Mouse (Mus musculus) ES-Bruce4 (cell line): Measurements from ENCODE around the gene Mtg1. TPM values are rescaled to one million over a fixed set of nuclear protein-coding genes. Genes with fewer than 3 reads are reported as not detected.

Source experiments
- H3K27ac ChIP-seq: 2 replicates; pipeline ENCODE4 v1.5.1; 2012; ENCODE audit warnings: low read length, inconsistent platforms; ENCODE audit not compliant: insufficient read depth
- H3K27me3 ChIP-seq: 2 replicates; pipeline ENCODE4 v1.6.1; 2012; ENCODE audit warnings: mild to moderate bottlenecking, low read length, inconsistent platforms; ENCODE audit not compliant: control insufficient read depth, poor library complexity, insufficient read depth, severe bottlenecking
- H3K36me3 ChIP-seq: 2 replicates; pipeline ENCODE4 v1.6.1; 2012; ENCODE audit warnings: inconsistent platforms, mild to moderate bottlenecking, low read length, moderate library complexity; ENCODE audit not compliant: control insufficient read depth, poor library complexity, insufficient read depth, severe bottlenecking
- H3K4me1 ChIP-seq: one replicate; pipeline ENCODE4 v1.8.1; 2011; ENCODE audit warnings: low read length; ENCODE audit not compliant: control insufficient read depth, insufficient read depth
- H3K4me3 ChIP-seq: 2 replicates; pipeline ENCODE4 v1.5.1; 2011; ENCODE audit warnings: low read depth, mild to moderate bottlenecking, low read length
- H3K9ac ChIP-seq: 2 replicates; pipeline ENCODE4 v1.6.1; 2012; ENCODE audit warnings: low read depth, mild to moderate bottlenecking, inconsistent platforms; ENCODE audit not compliant: poor library complexity, severe bottlenecking
- H3K9me3 ChIP-seq: replicated peaks from 2 replicates; pipeline ENCODE4 v1.6.1; 2012; ENCODE audit warnings: mild to moderate bottlenecking, low read length, inconsistent platforms; ENCODE audit not compliant: control insufficient read depth, poor library complexity, insufficient read depth, severe bottlenecking
- CTCF ChIP-seq: IDR thresholded peaks from one replicate; pipeline ENCODE4 v1.8.1; 2011; ENCODE audit warnings: low read depth, low read length
- EP300 ChIP-seq: IDR thresholded peaks from 2 replicates; pipeline ENCODE4 v1.6.1; 2011; ENCODE audit warnings: low read depth, low read length; ENCODE audit not compliant: insufficient read depth
- POLR2A ChIP-seq: IDR thresholded peaks from one replicate; pipeline ENCODE4 v1.8.1; 2011; ENCODE audit warnings: low read length; ENCODE audit not compliant: insufficient read depth
- polyA plus RNA-seq: library from polyadenylated mRNA; stranded (reverse); fragments of >200 nt; gene quantifications from 2 replicates; pipeline ENCODE4 v1.2.4, GENCODE M21; 2011; ENCODE audit warnings: low read depth; ENCODE audit not compliant: missing spikeins, insufficient read depth, insufficient read length

Gene Mtg1
- polyA plus RNA-seq, 1 experiment = 44.0 TPM

DNA sequence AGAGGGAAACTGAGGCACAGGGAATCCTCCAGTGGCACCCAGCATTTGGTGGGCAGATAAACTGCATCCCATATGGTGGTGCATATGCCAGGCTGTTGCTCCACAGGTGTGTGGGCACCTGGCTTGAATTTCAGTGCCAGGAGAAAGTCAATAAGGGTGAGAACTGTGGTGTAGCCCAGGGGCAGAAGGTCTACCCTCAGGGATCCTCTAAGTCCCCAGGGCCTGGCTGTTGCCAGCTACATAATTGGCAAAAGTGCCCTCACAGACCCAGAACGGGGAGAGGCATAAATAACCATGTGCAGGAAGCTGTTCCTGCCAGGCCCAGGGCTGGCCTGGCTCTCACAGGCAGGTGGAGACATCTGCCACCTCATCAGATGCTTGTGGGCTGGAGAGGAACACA lies 35.6 kb downstream of the Mtg1 start, which contains the start of gene Olfr523:
Gene Olfr523, plus strand, starts transcription at position 282 of the 400 bp plus-strand sequence.
- Histone ChIP-seq H3K4me1 (no peaks in the 10 kb centered on the region), H3K27me3 (no peaks in the 10 kb centered on the region), H3K27ac (no peak within 1 kb of the TSS), H3K4me3 (no peak within 1 kb of the TSS), H3K9me3 (no peaks in the 10 kb centered on the region), H3K36me3 (no peaks in the 10 kb centered on the region), H3K9ac (no peak within 1 kb of the TSS)
- TF ChIP-seq EP300 = no peak
- no peak for TF ChIP-seq CTCF
- no peak for TF ChIP-seq POLR2A

DNA sequence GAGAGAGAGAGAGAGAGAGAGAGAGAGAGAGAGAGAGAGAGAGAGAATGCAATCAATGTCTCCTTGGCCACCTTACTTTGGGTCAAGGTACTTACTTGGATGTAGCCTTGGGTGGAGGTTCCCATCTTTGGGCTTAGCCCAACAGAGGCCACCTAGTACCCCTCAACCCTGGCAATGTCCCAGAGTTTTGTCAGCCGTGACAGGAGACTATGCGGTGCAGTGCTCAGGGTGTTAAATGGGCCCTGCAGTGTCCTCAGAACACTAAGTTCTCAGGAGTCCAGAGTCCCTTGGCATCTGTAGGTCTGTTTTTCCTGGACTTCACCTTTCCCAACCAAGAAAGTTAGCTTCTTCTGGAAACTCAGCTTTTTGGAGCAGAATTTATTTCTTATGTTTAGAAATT lies 41.8 kb downstream of the Mtg1 start:
- H3K27ac ChIP-seq = no peak overlapping the region
- no peak overlapping the region for H3K4me3 ChIP-seq
- H3K27me3 ChIP-seq = no peaks in the 10 kb centered on the region
- no peak overlapping the region for H3K9ac ChIP-seq
- H3K4me1 ChIP-seq = no peaks in the 10 kb centered on the region
- H3K36me3 ChIP-seq = no peaks in the 10 kb centered on the region
- no peaks in the 10 kb centered on the region for H3K9me3 ChIP-seq
- TF ChIP-seq EP300 (no peak), POLR2A (no peak), CTCF (no peak)

- Histone ChIP-seq H3K27me3 (no peaks in the 10 kb centered on the region), H3K4me3 (no peak overlapping the region), H3K36me3 (no peaks in the 10 kb centered on the region), H3K9ac (no peak overlapping the region), H3K9me3 (no peaks in the 10 kb centered on the region), H3K27ac (no peak overlapping the region), H3K4me1 (no peaks in the 10 kb centered on the region)
- TF ChIP-seq CTCF = no peak
- no peak for TF ChIP-seq POLR2A
These were observed 43.3 kb downstream of the Mtg1 start for GRCm38 (mm10) chr7:140180692-140181091.

GRCm38 (mm10) chr7:140184206-140184605 lies 46.8 kb downstream of the Mtg1 start:
- Histone ChIP-seq H3K9ac (no peak overlapping the region), H3K9me3 (no peaks in the 10 kb centered on the region), H3K27me3 (no peaks in the 10 kb centered on the region), H3K27ac (no peak overlapping the region), H3K4me1 (no peaks in the 10 kb centered on the region), H3K4me3 (no peak overlapping the region), H3K36me3 (no peaks in the 10 kb centered on the region)
- TF ChIP-seq POLR2A (no peak), EP300 (no peak), CTCF (no peak)

- Histone ChIP-seq H3K27ac (no peak overlapping the region), H3K9me3 (no peaks in the 10 kb centered on the region), H3K4me3 (no peak overlapping the region), H3K27me3 (no peaks in the 10 kb centered on the region), H3K36me3 (no peaks in the 10 kb centered on the region), H3K9ac (no peak overlapping the region), H3K4me1 (no peaks in the 10 kb centered on the region)
- TF ChIP-seq POLR2A (no peak), EP300 (no peak), CTCF (peak; percentile 84)
These were observed 49.6 kb downstream of the Mtg1 start for GRCm38 (mm10) chr7:140186646-140187620.

DNA sequence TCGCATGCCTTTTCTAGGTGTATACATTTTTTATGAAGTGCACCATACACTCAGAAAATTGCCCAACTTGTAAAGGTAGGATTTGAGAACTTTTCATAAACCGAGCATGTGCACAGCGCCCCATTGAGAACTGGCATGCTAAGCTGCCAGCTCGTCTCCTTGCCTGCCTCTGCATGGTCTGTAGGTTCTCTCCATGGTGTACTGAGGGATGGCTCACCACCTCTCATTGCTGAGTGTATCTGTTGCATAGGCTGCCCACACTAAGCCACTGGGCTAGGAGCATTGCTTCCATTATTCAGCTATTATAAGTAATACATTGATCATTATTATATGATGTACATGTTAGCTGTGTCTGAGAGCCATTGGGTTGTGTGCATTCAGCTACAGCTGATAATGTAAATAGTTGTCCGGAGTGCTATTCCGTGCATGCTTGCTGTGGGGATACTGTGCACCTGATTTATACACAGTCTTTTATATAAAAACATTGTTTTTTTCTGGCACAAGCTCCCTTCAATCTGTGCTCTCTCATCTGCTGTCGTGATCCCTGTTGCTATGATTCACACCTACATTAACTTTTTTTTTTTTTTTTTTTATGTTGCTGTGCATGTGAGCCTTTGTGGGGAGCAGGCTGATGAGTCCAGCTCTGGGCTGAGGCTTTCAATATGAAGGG lies 50.5 kb downstream of the Mtg1 start:
- no peak overlapping the region for H3K9ac ChIP-seq
- H3K4me1 ChIP-seq = no peaks in the 10 kb centered on the region
- H3K36me3 ChIP-seq = no peaks in the 10 kb centered on the region
- TF ChIP-seq EP300 = no peak
- no peaks in the 10 kb centered on the region for H3K27me3 ChIP-seq
- H3K27ac ChIP-seq = no peak overlapping the region
- no peak overlapping the region for H3K4me3 ChIP-seq
- no peaks in the 10 kb centered on the region for H3K9me3 ChIP-seq
